Mouse (Mus musculus) liver, adult 2 months (tissue): ENCODE measurements around the gene Olfr33.

Source experiments
- CTCF ChIP-seq: fragments of 200-500 bp; IDR thresholded peaks from 2 replicates; pipeline ENCODE4 v1.5.1; 2011; ENCODE audit warnings: low read depth, low read length, control low read depth
- POLR2A ChIP-seq: fragments of 200-500 bp; IDR thresholded peaks from 2 replicates; pipeline ENCODE4 v1.6.1; 2011; ENCODE audit warnings: low read length, control low read depth; ENCODE audit not compliant: insufficient read depth; ENCODE audit errors: extremely low read depth

- no peak for TF ChIP-seq CTCF
- TF ChIP-seq POLR2A, result no peak
Measured at GRCm38 (mm10) chr7:102759266-102759665, 40.4 kb upstream of the Olfr33 start, which contains the start of the genes Olfr560 and Olfr78.
